15 mouse cellular contexts compared by ENCODE assay signal in genomic region chrX:37184401-37184800, GRCm38 (mm10). TPM values are rescaled to one million over a fixed set of nuclear protein-coding genes. Genes with fewer than 3 reads are reported as not detected.
"Had no signal": no experiment of that assay in that cellular context is flagged by ENCODE, and none has a peak within 500 bp of the region (broad histone marks: within the 10 kb centered on the region; RNA-seq: fewer than 3 reads in every experiment).

No protein-coding gene starts in this region.

RNA-seq across cellular contexts. Expression of gene Akap14, which starts 15.8 kb away (rescaled TPM):
- polyA plus RNA-seq: kidney, embryonic 16.5 days; limb, embryonic 12.5 days; limb, embryonic 15.5 days; liver, postnatal 0 days; myocyte; small intestine, adult 2 months; spleen, adult 2 months; stomach, embryonic 16.5 days; urinary bladder, adult 2 months had no signal

RNA-seq across cellular contexts. Expression of gene Gm9, which starts 26.4 kb away (rescaled TPM):
- polyA plus RNA-seq: kidney, embryonic 16.5 days; limb, embryonic 12.5 days; limb, embryonic 15.5 days; liver, embryonic 11.5 days; liver, embryonic 14.5 days; liver, postnatal 0 days; midbrain, embryonic 10.5 days; midbrain, embryonic 13.5 days; midbrain, embryonic 16.5 days; myocyte; neural tube, embryonic 13.5 days; small intestine, adult 2 months; spleen, adult 2 months; stomach, embryonic 16.5 days; urinary bladder, adult 2 months had no signal

RNA-seq across cellular contexts. Expression of gene Rhox1, which starts 37.7 kb away (rescaled TPM):
- polyA plus RNA-seq: kidney, embryonic 16.5 days; limb, embryonic 12.5 days; limb, embryonic 15.5 days; liver, embryonic 11.5 days; liver, embryonic 14.5 days; liver, postnatal 0 days; midbrain, embryonic 10.5 days; midbrain, embryonic 13.5 days; midbrain, embryonic 16.5 days; myocyte; neural tube, embryonic 13.5 days; small intestine, adult 2 months; spleen, adult 2 months; stomach, embryonic 16.5 days; urinary bladder, adult 2 months had no signal
